Mouse (Mus musculus) CD4-positive, CD25-positive, alpha-beta regulatory T cell, adult 2 months (primary cell): Measurements from ENCODE around the gene Sap30.
"Not testable (repeated sequence)": the region's sequence is repeated elsewhere in the genome, so short reads cannot be mapped to it uniquely, and the experiment has no call there.

Experiments
- DNase-seq: peaks from one replicate; pipeline ENCODE4 v3.0.0-alpha.2; 2012; ENCODE audit warnings: low read depth, low spot score

The Sap30 gene

DNA sequence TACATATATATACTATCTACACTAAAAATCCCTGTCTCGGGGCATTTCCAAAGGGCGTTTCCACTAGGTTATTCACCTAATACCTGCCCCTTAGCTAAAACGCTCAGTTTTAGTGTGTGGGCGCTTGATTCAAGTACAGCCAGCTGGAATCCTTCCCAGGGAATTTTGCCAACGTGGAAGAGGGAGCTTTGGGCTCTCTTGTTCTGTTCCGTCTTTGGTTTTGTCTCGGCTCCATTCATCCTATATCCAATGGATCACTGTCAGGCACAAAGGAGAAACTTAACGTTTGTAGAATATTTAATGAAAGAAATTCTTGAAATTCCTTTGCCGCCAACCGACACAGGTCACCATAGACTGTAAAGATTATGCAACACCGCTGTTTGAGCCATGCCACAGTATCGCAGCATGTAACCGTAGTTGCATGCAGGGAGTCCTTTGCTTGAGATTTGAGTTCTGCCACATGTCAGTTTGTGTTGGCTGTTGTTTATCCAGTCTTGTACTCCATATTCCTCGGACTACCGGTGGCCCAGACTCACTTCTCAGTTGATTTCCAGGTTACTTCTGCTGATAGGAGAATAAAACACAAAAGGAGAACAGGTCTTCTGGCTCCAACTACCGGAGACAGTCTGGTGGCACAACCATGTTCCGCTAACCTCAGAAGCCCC is 11.3 kb upstream of the Sap30 start:
- DNase-seq = no peak

DNA sequence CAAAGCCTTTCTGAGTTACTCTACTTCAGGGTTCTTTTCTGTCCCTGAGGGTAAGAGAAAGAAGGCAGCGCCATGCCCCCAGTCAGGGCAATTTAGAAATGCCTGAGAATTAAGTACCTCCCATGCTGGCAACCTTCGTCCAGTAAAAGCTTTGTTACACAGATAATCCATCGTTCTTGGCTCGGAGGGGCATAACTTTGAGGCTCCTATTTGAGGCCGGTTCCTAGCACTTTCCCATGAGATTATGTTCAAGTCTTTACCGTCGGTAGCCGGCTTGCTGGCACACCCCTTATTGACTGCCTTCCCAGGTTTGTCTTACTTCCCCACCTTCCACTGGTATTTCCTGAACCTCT is 10.8 kb upstream of the Sap30 start:
- DNase-seq = no peak

DNA sequence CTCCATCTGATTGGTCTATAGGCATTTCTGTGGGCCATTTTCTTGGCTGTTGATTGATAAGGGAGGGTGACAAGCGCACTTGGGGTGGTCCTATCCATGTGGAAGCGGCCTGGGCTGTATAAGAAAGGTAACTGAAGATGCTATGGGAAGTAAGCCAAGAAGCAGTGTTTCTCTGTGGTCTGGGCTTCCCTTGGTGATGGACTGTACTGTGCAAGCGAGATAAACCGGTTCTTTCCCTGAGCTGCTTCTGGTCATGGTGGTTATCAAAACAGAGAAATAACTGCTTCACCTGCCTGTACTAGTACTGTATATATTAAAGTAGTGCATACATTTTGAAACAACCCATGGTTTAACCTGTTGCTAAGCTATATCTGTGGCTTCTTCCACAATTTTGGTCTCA is 4.2 kb upstream of the Sap30 start:
- DNase-seq = no peak

DNA sequence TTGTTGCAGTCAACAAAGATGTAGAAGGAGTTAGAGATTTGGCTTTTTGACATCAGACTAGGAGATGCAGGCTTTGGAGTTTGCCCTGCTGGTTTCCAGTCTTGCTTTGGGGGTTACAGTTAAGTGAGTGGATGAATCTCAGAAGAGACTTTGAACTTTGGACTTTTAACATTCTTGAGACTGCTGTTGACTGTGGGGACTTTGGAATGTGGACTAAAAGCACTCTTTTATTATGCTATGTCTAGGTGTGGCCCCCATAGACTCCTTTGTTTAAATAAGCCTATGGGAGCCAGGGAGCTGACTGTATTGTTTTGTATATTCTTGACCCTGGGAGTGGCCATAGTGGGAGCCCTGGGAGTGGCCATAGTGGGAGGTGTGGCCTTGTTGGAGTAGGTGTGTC is 2.2 kb upstream of the Sap30 start:
- DNase-seq = no peak

DNA sequence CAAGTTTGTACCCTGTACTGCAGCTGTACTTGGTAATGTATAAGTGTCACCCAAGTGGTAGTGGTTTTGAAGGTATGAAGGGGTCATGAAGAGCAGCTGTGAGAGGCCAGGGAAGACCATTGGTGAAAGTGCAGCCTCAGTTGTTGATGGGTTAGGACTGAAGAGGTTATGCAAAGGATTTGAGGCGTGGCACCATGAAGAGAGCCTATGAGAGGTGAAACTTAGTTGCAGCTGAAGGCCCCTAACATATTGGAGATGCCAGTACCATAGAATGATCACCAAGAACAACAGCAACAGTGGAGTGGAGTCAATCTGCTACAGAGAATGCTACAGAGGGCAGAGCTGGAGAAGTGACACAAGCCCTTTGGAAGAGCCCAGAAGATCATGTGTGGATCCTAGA is 1.7 kb upstream of the Sap30 start:
- DNase-seq = no peak

DNA sequence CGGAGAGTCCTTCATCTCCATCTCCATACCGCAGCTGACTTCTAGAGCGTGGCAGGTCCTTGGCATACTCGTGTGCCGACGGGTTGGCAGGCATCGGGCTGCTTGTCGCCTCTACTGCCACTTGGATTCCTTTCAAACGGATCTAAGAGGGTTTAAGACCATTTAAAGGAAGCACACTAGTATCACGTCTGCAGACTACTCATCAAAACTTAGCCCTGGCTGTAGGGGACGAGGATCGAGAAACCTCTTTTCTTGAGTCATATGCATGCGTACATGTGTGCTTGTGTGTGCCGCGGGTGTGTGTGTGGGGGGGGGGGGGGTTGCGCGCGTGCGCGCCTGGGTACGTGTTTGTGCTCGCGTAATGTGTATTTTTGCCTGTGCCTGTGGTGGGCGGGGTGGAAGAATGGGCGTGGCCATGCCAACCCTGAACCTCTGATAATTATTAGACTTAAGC is 679 bp upstream of the Sap30 start:
- DNase-seq = peak; percentile 90

DNA sequence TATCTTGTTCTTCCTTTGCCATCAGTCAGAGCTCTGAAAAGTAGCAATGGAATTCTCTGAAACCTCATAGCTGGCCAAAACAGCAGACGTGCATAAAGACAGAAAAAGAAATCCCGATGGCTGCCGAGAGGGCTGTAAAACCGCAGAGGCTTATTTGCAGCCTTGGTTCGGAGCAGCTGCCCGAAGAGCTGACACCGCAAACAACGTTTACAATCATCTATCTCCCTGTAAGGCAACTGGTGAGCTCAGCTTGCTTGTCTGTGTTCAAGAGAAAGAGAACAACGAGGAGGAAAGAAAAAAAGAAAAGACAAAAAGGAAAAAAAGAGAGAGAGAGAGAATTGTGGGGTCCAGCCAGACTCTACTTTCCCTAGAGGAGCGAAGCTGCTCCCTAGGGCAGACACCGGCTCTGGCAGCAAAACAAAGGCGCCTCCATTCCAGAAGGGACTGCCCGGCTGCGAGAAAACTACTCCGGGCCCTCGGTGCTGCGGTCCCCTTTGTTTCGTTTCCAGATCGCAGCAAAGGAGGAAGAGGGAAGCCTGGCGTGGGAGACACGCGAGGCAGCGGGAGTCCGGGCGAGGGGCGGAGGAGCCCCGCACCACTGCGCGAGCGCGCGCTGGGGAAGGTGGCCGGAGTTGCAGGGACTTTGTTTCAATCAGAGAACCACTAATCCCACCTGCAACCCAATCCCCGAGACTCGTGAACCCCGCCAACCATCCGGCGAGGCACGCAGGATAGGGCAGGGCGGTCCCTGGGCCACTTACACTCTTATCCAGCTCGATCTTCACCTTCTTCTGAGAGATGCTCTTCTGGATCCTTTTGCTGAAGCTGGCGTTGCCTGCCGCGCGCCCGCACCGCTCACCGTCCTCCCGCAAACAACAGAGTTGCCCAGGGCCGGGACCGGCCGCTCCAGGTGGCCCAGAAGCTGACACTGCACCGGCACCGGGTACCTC is 894 bp downstream of the Sap30 start:
- peak; percentile 31 for DNase-seq

DNA sequence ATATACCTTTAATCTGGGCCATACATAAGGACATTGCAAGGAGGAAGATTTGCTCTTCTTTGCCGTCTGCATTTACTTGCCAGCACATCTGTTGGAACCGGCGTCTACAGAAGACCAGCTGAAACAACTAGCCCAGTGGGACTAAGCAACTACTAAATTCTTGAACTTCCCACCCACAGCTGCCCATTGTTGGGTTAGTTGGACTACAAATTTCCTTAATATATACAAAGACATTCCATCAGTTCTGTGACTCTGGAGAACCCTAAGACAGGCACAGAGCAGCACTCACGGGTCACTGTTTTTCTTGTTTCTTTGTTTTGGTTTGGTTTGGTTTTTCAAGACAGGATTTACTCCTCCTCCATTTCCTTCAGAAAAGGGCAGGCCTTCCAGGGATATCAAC is 7.1 kb downstream of the Sap30 start:
- DNase-seq = no peak

DNA sequence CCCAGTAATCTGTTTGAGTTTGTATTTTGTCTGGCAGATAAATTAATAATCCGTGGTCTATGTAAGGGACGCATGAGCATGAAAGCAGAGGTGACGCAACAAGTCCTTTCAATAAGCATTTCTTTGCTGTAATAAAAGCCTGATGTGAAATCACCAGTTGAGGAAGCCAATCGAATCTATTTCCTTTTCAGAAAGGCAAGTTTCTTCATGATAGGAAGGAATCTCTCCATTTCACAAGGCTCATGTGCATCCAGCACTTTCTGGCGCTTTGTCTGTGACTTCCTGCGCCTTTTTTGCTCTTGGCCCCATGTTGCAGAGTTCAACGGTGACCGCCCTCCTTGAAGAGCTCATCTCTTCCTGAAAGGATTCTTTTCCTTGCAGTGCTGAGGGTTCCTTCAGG is 8.0 kb downstream of the Sap30 start:
- DNase-seq = no peak

DNA sequence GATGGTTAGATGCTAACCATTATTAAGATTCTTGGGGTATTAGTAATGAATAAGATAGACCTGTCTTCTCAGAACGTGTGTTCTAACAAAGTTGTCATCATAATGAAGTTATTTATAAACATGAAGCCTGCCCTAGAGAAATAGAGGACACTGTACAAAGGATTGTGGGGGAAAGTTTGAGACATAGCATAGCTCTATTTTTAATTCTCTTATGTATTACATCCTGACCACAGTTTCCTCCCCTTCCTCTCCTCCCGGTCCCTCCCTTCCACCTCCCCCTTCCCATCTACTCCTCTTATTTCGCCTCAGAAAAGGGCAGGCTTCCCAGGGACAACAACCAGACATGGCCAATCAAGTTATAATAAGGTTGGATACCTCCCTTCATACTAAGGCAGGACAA is 9.3 kb downstream of the Sap30 start:
- DNase-seq = no peak

DNA sequence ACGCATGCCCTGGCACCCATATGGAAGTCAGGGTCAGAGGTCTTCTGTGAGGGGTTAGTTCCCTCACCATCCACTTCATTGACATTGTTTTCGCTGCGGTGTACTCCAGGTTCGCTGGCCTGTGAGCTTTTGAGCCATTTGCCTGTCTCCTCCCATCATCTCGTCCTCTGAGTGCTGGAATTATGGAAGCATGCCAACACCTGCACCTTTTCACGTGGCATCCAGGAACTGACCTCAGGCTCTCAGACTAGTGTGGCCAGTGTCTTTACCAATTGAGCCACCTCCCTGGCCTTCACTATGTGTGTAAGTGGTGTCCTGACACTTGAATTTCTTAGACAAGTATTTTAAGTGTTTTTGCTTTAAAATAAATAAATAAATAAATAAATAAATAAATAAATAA is 13.9 kb downstream of the Sap30 start:
- no peak for DNase-seq

DNA sequence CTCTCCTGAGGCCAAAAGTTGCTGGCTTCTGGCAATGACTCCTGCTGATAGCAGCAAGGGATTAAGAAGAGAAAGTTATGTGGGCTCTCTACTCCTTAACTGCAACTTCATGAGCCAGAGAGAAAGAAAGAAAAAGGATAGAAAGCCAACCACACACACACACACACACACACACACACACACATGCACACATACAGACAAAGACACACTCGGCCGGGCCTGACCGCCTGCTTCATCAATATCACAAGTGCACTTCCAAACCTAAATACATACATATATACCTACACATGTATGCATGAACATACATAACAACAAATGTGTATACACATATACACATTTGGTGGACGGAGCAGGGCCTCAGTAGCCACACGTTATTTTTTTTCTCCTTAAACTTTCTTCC is 16.8 kb downstream of the Sap30 start:
- DNase-seq = no peak

DNA sequence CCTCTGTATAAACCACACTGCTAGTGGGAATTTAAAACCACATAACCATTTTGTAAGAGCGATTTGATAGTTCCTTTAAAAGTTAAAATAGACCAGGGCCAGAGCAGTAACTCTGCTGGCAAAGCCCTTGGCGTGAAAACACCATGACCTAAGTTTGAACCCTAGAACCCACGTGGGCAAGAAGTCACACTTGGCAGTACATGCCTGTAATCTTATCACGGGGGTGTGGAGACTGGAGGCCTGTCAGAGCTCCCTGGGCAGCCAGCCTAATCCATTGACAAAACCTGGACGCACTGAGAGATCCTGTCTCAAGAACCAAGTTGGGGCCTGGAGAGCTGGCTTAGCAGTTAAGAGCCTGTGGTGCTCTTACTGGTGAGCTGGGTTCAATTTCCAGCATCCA is 19.0 kb downstream of the Sap30 start:
- DNase-seq = no peak

DNA sequence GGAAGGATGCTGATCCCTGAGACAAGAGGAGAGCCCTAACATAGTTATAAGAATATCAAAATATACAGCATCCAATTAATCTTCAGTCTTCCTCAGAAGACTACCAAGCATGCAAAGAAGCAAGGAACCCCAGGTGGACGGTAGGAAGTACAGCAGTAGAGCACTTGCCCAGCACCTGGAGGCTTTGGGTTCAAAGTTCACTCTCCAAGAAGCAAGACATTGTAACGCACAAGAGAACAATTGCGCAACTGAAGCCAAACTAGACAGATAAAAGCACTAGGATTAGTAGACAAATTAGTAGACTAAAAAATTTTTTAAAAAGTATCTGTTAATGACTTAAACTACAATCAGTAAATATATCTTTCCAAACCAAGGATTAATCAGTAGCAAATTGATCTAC is 23.9 kb downstream of the Sap30 start:
- no peak for DNase-seq

DNA sequence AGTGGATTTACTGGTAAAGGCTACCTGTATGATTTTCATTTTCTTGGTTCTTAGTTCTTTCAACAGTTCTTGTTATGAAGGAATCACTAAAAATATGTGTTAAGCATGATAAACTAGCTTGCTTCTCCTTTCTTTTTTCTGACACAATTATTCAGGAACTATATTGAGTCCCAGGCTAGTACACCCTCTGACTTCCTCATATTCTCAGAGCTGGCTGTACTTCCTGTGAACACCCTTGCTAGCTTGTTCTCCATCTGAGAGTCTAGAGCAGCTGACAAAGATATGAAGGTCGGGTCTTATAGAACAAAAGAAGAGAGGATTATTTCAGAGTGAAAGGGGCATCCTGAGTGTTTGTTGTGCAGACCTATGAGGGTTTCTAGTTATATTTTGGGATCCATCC is 24.8 kb downstream of the Sap30 start:
- DNase-seq = no peak

DNA sequence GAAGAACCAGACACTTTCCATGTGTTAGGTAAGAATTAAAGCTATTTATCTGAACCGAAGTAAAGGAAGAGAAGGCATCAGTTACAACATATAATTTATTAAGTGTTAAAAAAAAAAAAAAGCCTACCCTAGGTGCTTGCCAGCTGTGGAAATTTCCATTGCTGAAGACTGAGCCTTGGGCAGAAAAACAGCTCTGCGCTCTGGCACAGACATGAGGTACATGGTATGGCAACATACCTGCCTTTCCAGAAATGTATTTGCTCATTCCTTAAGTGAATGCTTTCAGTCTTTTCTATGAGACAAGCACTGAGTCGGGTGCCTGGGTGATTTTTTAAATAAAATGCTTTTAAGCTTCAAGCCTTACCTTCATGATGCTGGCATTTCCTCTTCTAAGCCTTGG is 29.7 kb downstream of the Sap30 start:
- no peak for DNase-seq

DNA sequence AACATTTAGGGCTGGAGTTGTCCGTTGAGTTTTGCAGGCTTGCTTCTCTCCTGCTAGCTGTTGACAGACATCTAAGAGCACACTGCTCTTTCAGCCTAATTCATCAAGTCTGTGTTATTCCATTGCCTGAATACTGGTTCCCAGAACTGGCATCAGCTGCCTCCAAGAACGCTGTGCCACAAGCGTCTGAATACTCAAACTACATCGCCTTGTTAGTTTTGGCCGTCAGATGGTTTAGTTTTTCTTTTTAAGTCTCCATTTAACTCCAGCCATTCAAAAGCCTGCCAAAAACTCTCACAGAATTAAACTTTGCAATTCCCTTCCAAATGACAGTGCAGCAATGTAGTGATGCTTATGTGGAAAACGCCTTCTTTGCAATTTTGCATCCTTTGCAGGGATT is 30.5 kb downstream of the Sap30 start:
- DNase-seq = no peak

DNA sequence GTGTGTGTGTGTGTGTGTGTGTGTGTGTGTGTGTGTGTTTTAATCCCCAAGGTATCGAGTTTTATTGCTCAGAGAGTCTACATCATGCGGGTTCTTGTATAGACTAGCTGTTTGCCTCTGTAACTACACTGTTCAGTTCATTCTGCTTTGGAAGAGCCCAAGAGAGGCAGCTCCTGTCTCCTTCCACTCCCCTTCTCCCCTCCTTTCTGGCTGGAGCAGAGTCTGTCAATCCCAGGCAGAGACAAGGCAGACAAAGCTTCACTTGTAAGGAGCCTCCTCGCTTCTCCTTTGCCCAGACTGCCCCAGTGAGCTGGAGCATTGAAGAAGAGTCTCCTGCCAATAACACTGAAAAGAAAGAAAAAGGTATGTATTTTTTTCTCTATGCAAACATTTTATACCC is 31.9 kb downstream of the Sap30 start, which contains the start of gene Scrg1:
Gene Scrg1, plus strand, starts transcription at position 159 of the 400 bp plus-strand sequence.
- no peak for DNase-seq

DNA sequence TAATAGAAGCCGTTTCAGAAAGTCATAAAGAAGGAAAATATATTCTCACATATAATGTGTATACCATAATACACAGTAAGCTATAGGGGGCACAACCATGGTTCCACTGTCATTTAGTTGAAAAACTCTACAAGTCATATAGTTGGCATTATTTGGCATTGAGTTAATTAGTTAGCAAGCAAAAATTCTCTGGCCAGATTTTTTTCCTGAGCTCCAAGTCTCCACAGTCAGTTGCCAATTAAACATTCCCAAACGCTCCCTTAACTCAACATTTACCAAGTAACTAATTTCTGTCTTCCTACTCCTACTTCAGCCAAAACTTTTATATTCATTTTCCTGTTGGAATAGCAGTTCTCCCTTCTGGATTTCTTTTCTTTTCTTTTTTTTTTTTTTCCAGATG is 34.3 kb downstream of the Sap30 start:
- DNase-seq = no peak

DNA sequence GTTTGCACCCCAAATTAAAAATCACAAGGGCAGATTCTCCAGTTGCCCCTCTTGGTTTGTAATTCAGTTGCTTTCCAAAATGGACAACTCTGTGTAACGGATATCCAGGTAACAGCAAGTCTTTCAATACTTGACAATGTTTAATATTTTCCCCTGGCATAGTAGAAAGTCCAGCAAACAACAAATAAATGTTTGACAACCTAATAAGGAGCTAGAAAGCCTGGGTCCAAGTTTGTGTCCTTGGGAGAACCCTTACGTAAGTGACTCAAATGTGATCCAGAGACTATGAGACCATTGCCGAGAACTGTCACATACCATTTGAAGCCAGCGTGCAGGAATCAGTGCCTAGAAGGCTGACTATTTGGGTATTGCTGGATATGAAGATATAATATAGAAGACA is 35.8 kb downstream of the Sap30 start:
- no peak for DNase-seq

DNA sequence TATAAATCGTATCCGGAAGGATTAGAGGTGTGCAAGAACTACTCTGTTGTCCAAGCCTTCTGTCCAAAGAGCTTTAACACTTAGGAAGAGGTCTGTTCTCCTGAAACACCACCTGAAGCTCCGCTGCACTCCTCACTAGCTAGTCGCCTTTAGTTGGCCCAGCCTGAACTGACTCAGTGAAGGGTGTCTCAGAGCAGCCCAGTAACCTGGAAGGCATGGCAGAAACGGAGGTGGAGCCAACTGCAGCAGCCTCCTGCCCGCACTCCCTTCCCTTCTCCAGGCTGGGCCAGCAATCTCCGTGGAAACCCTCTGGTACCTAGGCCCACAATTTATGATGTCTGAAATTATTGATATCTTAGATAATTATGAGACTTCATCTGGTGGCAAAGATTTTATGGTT is 36.9 kb downstream of the Sap30 start:
- DNase-seq = no peak

DNA sequence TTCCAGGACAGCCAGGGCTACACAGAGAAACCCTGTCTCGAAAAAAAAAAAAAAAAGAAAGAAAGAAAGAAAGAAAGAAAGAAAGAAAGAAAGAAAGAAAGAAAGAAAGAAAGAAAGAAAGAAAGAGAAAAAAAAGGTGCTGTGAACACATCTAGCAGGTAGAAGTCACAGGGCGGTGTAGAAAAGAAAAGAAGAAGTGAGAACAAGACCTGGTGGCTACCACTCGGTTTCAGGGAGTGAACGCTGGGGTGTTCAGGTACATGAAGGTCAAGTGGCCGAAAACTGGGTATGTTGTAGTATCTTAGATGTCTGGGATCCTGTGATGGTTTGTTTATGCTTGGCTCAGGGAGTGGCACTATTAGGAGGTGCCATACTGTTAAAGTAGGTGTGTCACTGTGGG is 41.8 kb downstream of the Sap30 start:
- not testable (repeated sequence) for DNase-seq

DNA sequence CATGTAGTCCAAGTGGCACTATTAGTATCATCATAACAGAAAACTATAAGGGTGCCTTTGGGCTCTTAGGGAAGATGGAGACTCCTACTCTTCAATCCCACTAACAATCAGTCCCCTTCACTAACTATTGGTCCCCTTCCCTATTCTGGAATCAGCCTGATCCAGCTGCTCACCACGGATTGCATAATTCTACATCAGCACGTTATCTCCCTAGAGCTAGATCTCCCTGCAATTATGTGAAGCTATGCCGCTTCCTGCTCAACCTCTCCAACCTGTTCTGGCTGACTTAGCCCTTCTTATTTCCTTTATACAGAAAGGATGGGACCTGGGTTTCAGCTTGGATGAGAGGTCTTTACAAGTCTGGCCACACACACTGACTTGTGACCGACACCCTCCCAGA is 44.4 kb downstream of the Sap30 start:
- DNase-seq = no peak
